Mouse (Mus musculus): Measurements from ENCODE around the gene Gm11096. TPM values are rescaled to one million over a fixed set of nuclear protein-coding genes. Genes with fewer than 3 reads are reported as not detected.

The Gm11096 gene
- total and polyA plus RNA-seq, 2 experiments from 2014 or later, result not detected

GRCm38 (mm10) chr17:81486388-81486787 is 44.8 kb downstream of the Gm11096 start:
- DNase-seq (ENCODE audit: low spot score), result peak; percentile 72
- no peaks in the 10 kb centered on the region for H3K27me3 ChIP-seq (ENCODE audit: insufficient read depth, low read length)
- H3K9me3 ChIP-seq (ENCODE audit: low read length), result no peaks in the 10 kb centered on the region
- 80% methylated on average over 1 of the region's 1 CpGs for WGBS
- no peaks in the 10 kb centered on the region for H3K36me3 ChIP-seq (ENCODE audit: insufficient read depth, low read length)
- H3K4me1 ChIP-seq (ENCODE audit: insufficient read depth, low read length), result no peaks in the 10 kb centered on the region
- H3K4me3 ChIP-seq (ENCODE audit: low read depth, low read length), result no peak overlapping the region
- no peak for TF ChIP-seq CTCF (IDR thresholded peaks at IDR 0.05)
- H3K4me2 ChIP-seq (ENCODE audit: low read depth, low read length, poor library complexity, severe bottlenecking), result no peak overlapping the region
- no peak overlapping the region for H3K9ac ChIP-seq (replicated peaks; ENCODE audit: low read length, poor library complexity, severe bottlenecking)
- no peak for ATAC-seq (ENCODE audit: low FRiP score)
- no peak overlapping the region for H3K27ac ChIP-seq (ENCODE audit: low read depth, low read length)
